7 mouse cellular contexts compared by ENCODE assay signal in the genomic region with DNA sequence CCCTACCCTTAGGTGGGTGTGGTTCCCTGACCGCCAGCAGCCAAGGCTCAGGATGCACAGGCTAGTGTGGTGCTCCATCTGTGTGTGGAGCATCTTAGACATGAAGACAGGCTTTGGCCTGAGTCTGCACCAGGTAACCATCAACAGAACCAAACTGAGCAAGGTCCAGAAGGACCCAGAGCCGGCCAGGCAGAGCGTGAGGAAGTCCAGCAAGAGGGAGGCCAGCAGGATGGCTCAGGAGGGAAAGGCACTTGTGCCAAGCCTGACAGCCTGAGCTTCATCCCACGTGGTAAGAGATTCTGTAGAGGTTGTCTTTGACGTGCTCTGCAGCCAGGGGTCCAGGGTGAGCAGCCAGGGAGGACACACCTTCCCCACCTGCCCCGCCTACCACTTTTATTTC.
"Had no signal": no experiment of that assay in that cellular context is flagged by ENCODE, and none has a peak within 500 bp of the region (broad histone marks: within the 10 kb centered on the region; RNA-seq: fewer than 3 reads in every experiment).

No protein-coding gene starts in this region.

- DNase-seq: kidney, postnatal 10 days; kidney, postnatal 4 days; left cerebral cortex, postnatal 4 days; lung, adult 18-20 months; midbrain, embryonic 14.5 days; thymus, adult 18-20 months; thymus, postnatal 14 days had no signal
